ENCODE assay signal across 19 mouse cellular contexts in the genomic region with DNA sequence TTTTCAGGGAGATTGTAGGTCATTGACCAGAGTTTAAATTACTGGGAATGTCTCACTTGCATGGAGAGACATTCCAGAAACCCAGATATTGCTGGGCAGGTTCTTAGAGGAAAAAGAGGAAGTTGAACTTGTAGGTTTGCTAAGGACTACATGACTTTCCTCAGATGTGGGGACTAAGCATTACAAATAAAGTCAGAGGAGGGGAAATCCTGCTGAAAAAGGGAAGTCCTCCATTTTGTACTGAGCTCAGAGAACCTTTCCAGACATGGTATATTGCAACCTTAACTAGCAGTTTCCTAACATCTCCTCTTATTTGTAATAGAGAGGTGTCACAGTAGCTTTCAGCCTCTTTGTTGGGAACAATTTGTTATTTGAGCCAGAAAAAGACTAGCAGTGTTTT.
"Had no signal": no experiment of that assay in that cellular context is flagged by ENCODE, and none has a peak within 500 bp of the region (broad histone marks: within the 10 kb centered on the region; RNA-seq: fewer than 3 reads in every experiment).

No protein-coding gene starts in this region.

- H3K4me3 ChIP-seq: limb, embryonic 10.5 days; limb, embryonic 13.5 days; liver, embryonic 13.5 days; neural tube, embryonic 12.5 days; neural tube, embryonic 15.5 days had no signal

- H3K27ac ChIP-seq: limb, embryonic 10.5 days; limb, embryonic 13.5 days; liver, embryonic 13.5 days; macrophage; neural tube, embryonic 12.5 days; neural tube, embryonic 15.5 days had no signal

- ATAC-seq: lung, postnatal 0 days had no signal

- H3K4me1 ChIP-seq: limb, embryonic 10.5 days; limb, embryonic 13.5 days; liver, embryonic 13.5 days; neural tube, embryonic 12.5 days; neural tube, embryonic 15.5 days had no signal

- DNase-seq: kidney, adult 18-20 months; kidney, adult 9 months; kidney, postnatal 14 days; kidney, postnatal 4 days; layer of hippocampus, adult 9-11 months; liver; liver, embryonic 13.5 days; lung, embryonic 14.5 days; midbrain, embryonic 14.5 days; retina, postnatal 1 day; right cerebral cortex, postnatal 25 days; thymus, adult 18-20 months; thymus, postnatal 36 days had no signal

- H3K27me3 ChIP-seq: limb, embryonic 13.5 days; liver, embryonic 13.5 days; neural tube, embryonic 12.5 days; neural tube, embryonic 15.5 days had no signal

- H3K36me3 ChIP-seq: limb, embryonic 10.5 days; limb, embryonic 13.5 days; liver, embryonic 13.5 days; neural tube, embryonic 12.5 days; neural tube, embryonic 15.5 days had no signal

- H3K9ac ChIP-seq: limb, embryonic 13.5 days; liver, embryonic 13.5 days; lung, embryonic 14.5 days; neural tube, embryonic 12.5 days; neural tube, embryonic 15.5 days had no signal

- H3K9me3 ChIP-seq: limb, embryonic 10.5 days; limb, embryonic 13.5 days; liver, embryonic 13.5 days; neural tube, embryonic 12.5 days; neural tube, embryonic 15.5 days had no signal
